Mouse (Mus musculus): Measurements from ENCODE around the gene Nadk. TPM values are rescaled to one million over a fixed set of nuclear protein-coding genes. Genes with fewer than 3 reads are reported as not detected.
A peak's percentile ranks its signal among the peaks of the same experiment; 100 is the strongest.

The Nadk gene
- total RNA-seq, 2 experiments from 2014 or later = 36.6 to 37.3 TPM

GRCm38 (mm10) chr4:155599901-155600825 lies 38.0 kb downstream of the Nadk start:
- no peak for DNase-seq (ENCODE audit: low spot score)
- intact Hi-C loops (cut with DNase I) = no loop called here

GRCm38 (mm10) chr4:155601091-155601996 lies 39.2 kb downstream of the Nadk start, which contains the start of gene Slc35e2:
Gene Slc35e2 (plus strand): TSS chr4:155601416.
- DNase-seq (ENCODE audit: low spot score) = peak; percentile 83
- intact Hi-C loops (cut with DNase I) = no loop called here

DNA sequence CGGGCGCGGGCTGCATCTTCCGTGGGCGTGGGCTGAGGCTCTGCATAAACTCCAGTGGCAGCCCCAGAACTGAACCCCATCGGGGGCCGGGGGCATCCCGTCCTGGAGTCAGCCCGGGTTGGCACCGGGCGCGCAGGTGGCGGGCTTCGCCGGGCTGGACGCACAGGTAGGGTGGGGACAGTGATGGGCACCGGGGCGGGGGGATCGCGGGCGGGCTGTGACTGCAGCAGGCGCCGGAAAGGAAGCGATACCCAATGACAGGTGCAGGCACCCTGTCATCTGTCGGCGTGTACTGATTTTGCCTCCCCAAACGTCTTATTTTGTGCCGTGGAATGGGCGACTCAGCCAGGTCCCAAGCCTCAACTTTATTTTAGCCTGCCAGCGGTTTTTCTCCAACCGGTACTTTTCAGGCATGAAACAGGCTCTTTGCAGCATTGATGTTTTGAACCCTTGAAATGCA lies 39.8 kb downstream of the Nadk start:
- intact Hi-C loops (cut with DNase I) = no loop called here

DNA sequence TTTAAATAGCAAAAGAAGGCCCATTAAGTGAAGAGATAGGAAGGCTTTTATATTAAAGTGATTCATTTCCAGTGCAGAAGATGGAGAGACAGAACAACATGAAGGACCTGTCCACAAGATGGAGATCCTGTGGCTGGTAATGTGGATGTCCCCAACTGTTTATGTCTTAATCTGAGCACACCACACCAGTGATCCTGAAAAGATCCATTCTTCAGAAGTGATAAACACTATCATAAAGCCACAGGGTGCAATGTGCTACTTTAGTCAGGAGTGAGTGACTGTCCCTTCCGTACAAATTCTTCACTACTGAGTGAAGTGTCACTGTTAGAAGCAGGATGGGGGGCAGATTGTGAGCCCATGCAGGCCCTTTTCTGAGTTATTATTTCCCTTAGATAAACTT lies 40.6 kb downstream of the Nadk start:
- intact Hi-C loops (cut with DNase I) = no loop called here
- DNase-seq (ENCODE audit: low spot score) = no peak

More for the DNA sequence above, 39.8 kb downstream of the Nadk start:
- DNase-seq (ENCODE audit: low spot score) = no peak

GRCm38 (mm10) chr4:155603801-155604200 lies 41.6 kb downstream of the Nadk start:
- no peak for DNase-seq (ENCODE audit: low spot score)
- intact Hi-C loops (cut with DNase I) = no loop called here

- DNase-seq (ENCODE audit: low spot score) = no peak
- intact Hi-C loops (cut with DNase I) = no loop called here
These were observed 43.0 kb downstream of the Nadk start for GRCm38 (mm10) chr4:155605132-155605531.

DNA sequence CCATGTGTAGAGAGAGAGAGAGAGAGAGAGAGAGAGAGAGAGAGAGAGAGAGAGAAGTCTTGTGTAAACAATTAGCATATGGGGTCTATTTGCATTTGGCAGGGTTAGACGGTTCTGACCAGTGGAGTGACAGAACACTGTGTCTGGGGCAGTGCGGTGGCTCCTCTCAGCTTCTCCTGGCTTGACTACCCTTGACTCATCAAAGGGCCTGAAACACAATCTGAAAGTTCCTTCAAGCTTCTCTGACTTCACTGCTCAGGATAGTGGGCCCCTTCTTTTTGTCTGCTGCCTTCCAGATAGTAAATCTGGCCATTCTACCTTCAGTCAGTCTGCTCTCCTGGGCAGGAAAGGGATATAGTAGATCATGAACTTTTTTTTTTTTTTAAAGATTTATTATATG lies 44.6 kb downstream of the Nadk start:
- intact Hi-C loops (cut with DNase I) = no loop called here
- no peak for DNase-seq (ENCODE audit: low spot score)

DNA sequence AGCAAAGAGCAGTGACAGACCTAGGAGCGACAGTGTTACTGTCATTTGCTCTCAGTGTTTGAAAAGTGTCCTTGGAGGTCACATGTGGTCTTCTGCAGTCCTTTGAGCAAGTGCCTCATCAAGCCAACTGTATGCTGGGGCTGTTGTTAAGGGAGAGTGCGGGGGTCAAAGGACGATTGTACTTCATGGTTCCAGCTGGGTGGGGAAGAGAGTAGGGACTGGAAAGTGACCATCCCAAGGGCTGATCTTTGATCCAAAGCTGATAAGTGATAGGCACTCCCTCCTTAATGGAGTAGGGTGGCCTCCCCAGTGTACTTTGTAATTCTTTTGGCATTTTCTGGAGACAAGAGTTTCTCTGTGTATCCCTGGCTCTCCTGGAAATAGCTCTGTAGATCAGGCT lies 49.7 kb downstream of the Nadk start:
- intact Hi-C loops (cut with DNase I) = no loop called here
- no peak for DNase-seq (ENCODE audit: low spot score)

GRCm38 (mm10) chr4:155613264-155613663 lies 51.1 kb downstream of the Nadk start:
- intact Hi-C loops (cut with DNase I) = no loop called here

GRCm38 (mm10) chr4:155618321-155618720 lies 56.1 kb downstream of the Nadk start:
- intact Hi-C loops (cut with DNase I) = no loop called here
- no peak for DNase-seq (ENCODE audit: low spot score)

More at GRCm38 (mm10) chr4:155613264-155613663, 51.1 kb downstream of the Nadk start:
- DNase-seq (ENCODE audit: low spot score) = no peak

- DNase-seq (ENCODE audit: low spot score) = peak; percentile 93
- intact Hi-C loops (cut with DNase I) = loop anchor here (5.0 kb wide), 2 partner anchors 43 to 537 kb away; partner anchors contain the start of genes Mib2, Morn1 and Rer1
These were observed 62.4 kb downstream of the Nadk start, which contains the start of gene Cdk11b for GRCm38 (mm10) chr4:155624338-155625291. Gene Cdk11b (plus strand): TSS chr4:155624854.

DNA sequence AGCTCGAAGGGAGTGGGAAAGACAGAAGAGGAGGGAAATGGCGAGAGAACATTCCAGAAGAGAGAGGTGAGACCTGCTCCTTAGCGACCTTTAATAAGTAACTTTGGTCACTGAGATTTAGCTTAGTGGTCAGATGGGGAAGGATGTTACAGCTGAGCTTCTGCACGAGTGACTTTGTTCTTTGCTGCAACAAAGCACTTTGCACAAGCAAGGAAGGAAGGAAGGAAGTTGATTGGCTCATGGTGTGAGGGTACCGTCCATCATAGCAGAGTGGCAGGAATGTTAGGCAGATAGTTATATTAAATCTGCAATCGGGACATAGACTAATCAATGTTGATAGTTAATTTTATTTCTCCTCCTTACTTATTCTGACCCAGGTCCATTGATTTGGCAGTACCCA lies 68.1 kb downstream of the Nadk start:
- intact Hi-C loops (cut with DNase I) = no loop called here
- no peak for DNase-seq (ENCODE audit: low spot score)

DNA sequence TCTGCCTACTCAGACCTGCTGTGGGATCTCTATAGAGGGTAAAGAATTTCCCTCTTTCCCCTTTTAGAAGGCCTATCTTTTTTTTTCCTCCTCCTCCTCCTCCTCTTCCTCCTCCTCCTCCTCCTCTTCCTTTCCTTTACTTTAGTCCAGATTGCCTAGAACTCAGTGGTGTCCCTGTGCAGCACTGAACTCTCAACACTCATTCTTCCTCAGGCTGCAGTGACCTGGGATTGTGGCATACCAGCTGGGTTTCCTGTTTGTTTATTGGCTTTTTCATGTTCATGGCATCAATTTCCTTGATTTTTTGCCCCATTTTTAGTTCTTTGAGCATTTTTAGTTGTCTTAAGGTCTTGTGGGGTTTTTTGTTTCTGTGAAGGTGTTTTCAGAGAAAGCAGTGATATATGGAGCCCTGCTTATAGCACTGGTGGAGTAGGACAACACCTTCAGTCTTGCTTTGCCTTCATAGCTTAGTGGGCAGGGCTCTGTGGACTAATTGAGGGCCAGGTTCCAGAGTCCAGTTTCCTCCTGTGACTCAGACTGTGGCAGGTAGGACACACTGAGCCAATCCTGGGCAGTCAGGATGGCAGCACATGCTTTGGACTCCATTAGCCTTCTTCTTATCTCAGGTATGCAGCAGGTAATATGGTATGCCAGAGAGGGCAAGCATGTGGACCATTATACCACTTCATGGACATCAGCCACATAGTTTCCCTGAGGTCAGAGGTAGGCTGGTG lies 73.8 kb downstream of the Nadk start:
- intact Hi-C loops (cut with DNase I) = no loop called here
- no peak for DNase-seq (ENCODE audit: low spot score)

Other genes starting within 250 kb of the Nadk start
- 1 to 10 TPM; 1.7 to 2.3 TPM for gene Prkcz, start 201.0 kb upstream of the Nadk start, total RNA-seq (2021)
- not detected for gene Gabrd, start 164.3 kb upstream of the Nadk start, total RNA-seq (2021)
- gene Cfap74, start 153.2 kb upstream of the Nadk start, total RNA-seq (2021) = under 1 TPM in 1 of 2 experiments, not detected in 1; 0.36 TPM
- 1 to 10 TPM; 7.1 to 8.1 TPM for gene Tmem52, start 93.3 kb upstream of the Nadk start, total RNA-seq (2021)
- gene Gnb1, start 71.0 kb upstream of the Nadk start, total RNA-seq (2021) = 100 to 1,000 TPM; 166 to 196 TPM
- 1 to 10 TPM; 7.8 to 7.9 TPM for gene Slc35e2, start 39.0 kb downstream of the Nadk start, total RNA-seq (2021)
- 10 to 100 TPM; 29.2 to 30.3 TPM for gene Cdk11b, start 62.5 kb downstream of the Nadk start, total RNA-seq (2021)
- gene Gm10563, start 83.0 kb downstream of the Nadk start, total RNA-seq (2021) = not detected
- gene Mmp23, start 91.0 kb downstream of the Nadk start, total RNA-seq (2021) = 1 to 10 TPM; 8.5 to 8.6 TPM
- 10 to 100 TPM; 23.0 to 28.0 TPM for gene Mib2, start 106.8 kb downstream of the Nadk start, total RNA-seq (2021)
- 1 to 10 TPM; 1.2 TPM for gene Fndc10, start 132.0 kb downstream of the Nadk start, total RNA-seq (2021)
- gene Ssu72, start 142.4 kb downstream of the Nadk start, total RNA-seq (2021) = 10 to 100 TPM; 41.8 to 44.6 TPM
- gene Tmem240, start 172.4 kb downstream of the Nadk start, total RNA-seq (2021) = under 1 TPM; 0.60 to 0.87 TPM
- 10 to 100 TPM; 49.6 to 50.3 TPM for gene Atad3a, start 198.7 kb downstream of the Nadk start, total RNA-seq (2021)
- gene Vwa1, start 212.3 kb downstream of the Nadk start, total RNA-seq (2021) = 1 to 10 TPM; 7.9 to 9.4 TPM
- under 1 TPM; 0.75 to 0.84 TPM for gene Tmem88b, start 223.5 kb downstream of the Nadk start, total RNA-seq (2021)
- not detected for gene Ankrd65, start 228.1 kb downstream of the Nadk start, total RNA-seq (2021)
- 10 to 100 TPM; 75.0 to 78.0 TPM for gene Mrpl20, start 240.5 kb downstream of the Nadk start, total RNA-seq (2021)

Data from heart, postnatal 25 days (tissue).